Mouse (Mus musculus): Measurements from ENCODE around the gene Scmh1. TPM values are rescaled to one million over a fixed set of nuclear protein-coding genes. Genes with fewer than 3 reads are reported as not detected.
A peak's percentile ranks its signal among the peaks of the same experiment; 100 is the strongest.

The Scmh1 gene
- total RNA-seq, 2 experiments from 2014 or later, result 30.6 to 32.8 TPM

- no peak for DNase-seq (ENCODE audit: low spot score in 2 of 2)
Observed at GRCm38 (mm10) chr4:120538664-120539063, 133.6 kb downstream of the Scmh1 start.

- no peak for DNase-seq (ENCODE audit: low spot score in 2 of 2)
Observed at GRCm38 (mm10) chr4:120544896-120545295, 139.8 kb downstream of the Scmh1 start.

GRCm38 (mm10) chr4:120556592-120556991, 151.5 kb downstream of the Scmh1 start:
- no peak for DNase-seq (ENCODE audit: low spot score in 2 of 2)

DNA sequence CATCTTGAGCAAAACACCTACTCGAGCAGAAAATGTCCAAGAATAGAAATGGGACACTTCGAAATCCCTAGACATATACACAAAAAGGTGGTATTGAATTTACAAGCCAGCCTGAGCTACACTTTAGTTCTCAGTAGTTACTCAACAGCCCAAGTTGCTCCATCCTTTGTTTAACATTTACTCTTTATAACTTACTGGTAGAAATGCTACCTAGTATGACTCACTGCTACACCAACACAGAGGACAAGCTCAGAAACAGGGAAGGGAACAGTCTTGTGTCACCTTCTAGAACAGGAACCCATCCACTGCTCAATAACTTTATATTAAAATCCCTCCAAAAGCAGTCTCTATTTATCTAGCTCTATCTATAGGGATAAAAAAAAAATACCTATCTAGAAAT, 160.6 kb downstream of the Scmh1 start:
- DNase-seq (ENCODE audit: low spot score in 2 of 2), result no peak

DNA sequence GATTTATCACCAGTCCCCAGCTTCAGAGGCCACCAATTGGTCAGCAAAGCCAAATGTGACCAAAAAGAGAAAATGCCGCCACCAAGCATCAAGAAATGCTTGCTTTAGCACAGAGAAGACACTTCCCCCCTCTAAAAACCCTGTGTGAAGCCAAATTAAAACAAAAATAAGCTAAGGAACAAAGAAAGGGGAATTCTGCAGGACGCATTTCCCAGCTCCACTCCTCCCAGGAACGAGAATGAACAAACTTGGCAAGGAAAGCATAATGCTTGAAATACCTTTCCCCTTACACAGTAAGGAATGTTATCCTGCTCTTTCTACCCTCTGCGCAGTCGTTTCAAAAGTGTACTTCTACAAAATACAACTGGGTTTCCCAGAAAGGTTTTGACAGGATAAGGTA, 162.9 kb downstream of the Scmh1 start:
- DNase-seq (ENCODE audit: low spot score in 2 of 2), result no peak

- no peak for DNase-seq (ENCODE audit: low spot score in 2 of 2)
Observed at GRCm38 (mm10) chr4:120569025-120569424, 163.9 kb downstream of the Scmh1 start.

- DNase-seq (ENCODE audit: low spot score in 2 of 2), result peak; percentile 89 to 95
Observed at GRCm38 (mm10) chr4:120569486-120570437, 164.7 kb downstream of the Scmh1 start, which contains the start of gene Ctps. Ctps (minus strand) TSS chr4:120570276.

GRCm38 (mm10) chr4:120570438-120571069, 165.5 kb downstream of the Scmh1 start:
- DNase-seq (ENCODE audit: low spot score in 2 of 2), result no peak

GRCm38 (mm10) chr4:120571070-120571464, 166.0 kb downstream of the Scmh1 start:
- no peak for DNase-seq (ENCODE audit: low spot score in 2 of 2)

DNA sequence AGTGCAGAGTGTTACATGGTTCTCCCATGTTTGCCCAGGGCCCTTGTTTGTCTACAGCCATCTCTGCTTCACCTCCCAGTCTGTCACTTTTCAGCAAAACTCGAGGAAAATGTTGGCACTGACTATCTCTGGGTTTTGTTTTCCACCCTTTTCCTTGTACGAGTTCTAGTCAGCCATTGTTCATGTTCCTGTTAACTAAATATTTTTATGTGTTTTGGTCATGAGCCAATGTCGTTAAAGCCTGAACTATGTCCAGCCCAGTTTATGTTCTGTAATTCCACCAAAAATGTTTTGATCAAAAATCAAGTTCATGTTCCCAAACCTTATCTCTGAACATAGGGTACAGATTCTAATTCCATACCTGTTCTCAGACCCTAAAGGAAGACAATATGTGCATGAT, 166.6 kb downstream of the Scmh1 start:
- no peak for DNase-seq (ENCODE audit: low spot score in 2 of 2)

Other genes starting within 250 kb of the Scmh1 start
- under 1 TPM in 1 of 2 experiments, not detected in 1; 0.26 TPM for gene Edn2, start 244.1 kb upstream of the Scmh1 start, total RNA-seq (2021)
- under 1 TPM; 0.40 to 0.64 TPM for gene Foxo6, start 117.9 kb upstream of the Scmh1 start, total RNA-seq (2021)
- not detected for gene Slfnl1, start 127.0 kb downstream of the Scmh1 start, total RNA-seq (2021)
- gene Ctps, start 165.0 kb downstream of the Scmh1 start, total RNA-seq (2021), result 10 to 100 TPM; 30.1 to 33.6 TPM
- not detected for gene Gm8439, start 183.5 kb downstream of the Scmh1 start, total RNA-seq (2021)